Mouse (Mus musculus) erythroblast, embryonic 14.5 days (primary cell): ENCODE measurements around the gene Calca.

ENCODE experiments used
- GATA1 ChIP-seq: IDR thresholded peaks from 2 replicates; pipeline ENCODE4 v1.6.1; 2012; ENCODE audit warnings: low read length, inconsistent platforms, mixed read lengths
- TAL1 ChIP-seq: IDR thresholded peaks from 3 replicates; pipeline ENCODE4 v1.6.1; 2012; ENCODE audit warnings: low read length, inconsistent platforms, mixed read lengths

DNA sequence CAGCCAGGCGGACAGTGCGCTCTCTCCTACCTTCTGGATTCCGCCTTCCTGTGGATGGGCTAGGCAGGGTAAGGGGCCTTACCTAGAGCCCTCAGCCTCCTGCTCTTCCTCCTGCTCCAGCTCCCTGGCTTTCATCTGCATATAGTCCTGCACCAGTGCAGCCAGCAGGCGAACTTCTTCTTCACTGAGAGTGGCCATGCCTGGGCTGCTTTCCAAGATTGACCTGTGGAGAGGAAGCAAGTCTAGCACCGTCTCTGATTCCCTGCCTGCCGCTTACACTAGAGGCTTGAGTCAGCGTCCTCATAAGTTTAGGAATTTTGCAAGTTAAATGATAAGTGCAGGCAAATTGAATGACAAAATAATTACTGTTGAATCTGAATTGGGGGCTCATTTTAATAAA lies 1.8 kb downstream of the Calca start:
- no peak for TF ChIP-seq TAL1
- no peak for TF ChIP-seq GATA1
